Mouse (Mus musculus): Measurements from ENCODE around the gene Nup93.

DNA sequence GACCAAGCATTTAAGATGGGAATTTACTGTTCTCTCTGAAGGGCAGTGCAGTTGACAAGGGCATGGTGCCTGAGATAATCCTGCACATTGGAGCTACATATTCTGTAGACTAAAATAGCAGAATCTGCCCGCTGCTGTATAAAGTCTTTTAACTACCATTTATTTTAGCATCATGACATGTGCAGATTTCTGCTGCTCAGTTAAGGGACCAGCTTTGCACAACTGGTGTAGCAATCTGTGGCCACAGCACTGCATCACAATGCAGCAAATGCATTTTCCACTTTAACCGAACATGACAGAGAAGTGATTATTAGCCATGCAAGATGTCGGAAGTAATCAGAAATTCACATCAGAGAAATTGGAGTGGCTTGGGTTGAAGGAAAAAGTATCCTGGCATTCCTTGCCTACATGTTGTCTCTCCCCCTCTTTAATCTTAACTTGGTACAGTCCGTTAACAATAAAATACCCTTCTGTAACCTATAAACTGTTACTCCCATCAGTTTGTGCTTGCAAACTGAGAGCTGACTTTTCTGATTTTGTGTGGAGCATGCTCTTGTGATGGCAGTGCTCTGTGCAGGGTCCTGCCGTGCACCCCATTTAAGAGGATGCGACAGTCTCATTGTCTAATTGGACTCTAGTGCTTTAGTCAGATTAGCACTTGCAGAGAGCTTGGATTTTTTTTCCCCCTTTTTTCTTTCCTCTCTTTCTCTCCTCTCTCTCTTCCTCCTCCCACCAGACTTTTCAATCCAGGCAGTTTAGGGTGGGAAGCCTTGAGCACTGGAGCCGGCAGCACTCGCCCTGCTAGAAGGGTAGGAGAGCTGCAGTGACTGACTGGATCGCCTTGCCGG lies 52.2 kb downstream of the Nup93 start:
- TF ChIP-seq CTCF (IDR thresholded peaks at IDR 0.05; ENCODE audit: borderline replicate concordance, insufficient read depth, low read depth, low read length) (no peak), POLR2A (IDR thresholded peaks at IDR 0.05; ENCODE audit: borderline replicate concordance, insufficient read depth, low read length) (no peak)

Data from cerebellum, adult 2 months (tissue).